Mouse (Mus musculus) liver, adult 2 months (tissue): ENCODE measurements around the gene Surf1. TPM values are rescaled to one million over a fixed set of nuclear protein-coding genes. Genes with fewer than 3 reads are reported as not detected.

Experiments
- DNase-seq: peaks from one replicate; pipeline ENCODE4 v3.0.0-alpha.2; 2011; ENCODE audit warnings: low read depth, low spot score; ENCODE audit errors: extremely low read depth
- H3K27ac ChIP-seq: fragments of 200-500 bp; replicated peaks from 2 replicates; pipeline ENCODE4 v1.5.1; 2012; ENCODE audit warnings: low read depth, mild to moderate bottlenecking, control low read depth, inconsistent platforms, low read length; ENCODE audit not compliant: insufficient read depth
- H3K27me3 ChIP-seq: fragments of 200-500 bp; 2 replicates; pipeline ENCODE4 v1.6.1; 2012; ENCODE audit warnings: mild to moderate bottlenecking, moderate library complexity, low read length, inconsistent platforms; ENCODE audit not compliant: control insufficient read depth, insufficient read depth
- H3K36me3 ChIP-seq: fragments of 200-500 bp; 2 replicates; pipeline ENCODE4 v1.6.1; 2012; ENCODE audit warnings: low read length, inconsistent platforms; ENCODE audit not compliant: control insufficient read depth, insufficient read depth
- H3K4me1 ChIP-seq: fragments of 200-500 bp; 2 replicates; pipeline ENCODE4 v1.6.1; 2011; ENCODE audit warnings: low read length; ENCODE audit not compliant: control insufficient read depth, insufficient read depth
- H3K4me3 ChIP-seq: fragments of 200-500 bp; 2 replicates; pipeline ENCODE4 v1.5.1; 2011; ENCODE audit warnings: low read depth, mild to moderate bottlenecking, control low read depth, low read length, moderate library complexity; ENCODE audit not compliant: insufficient read depth
- H3K79me2 ChIP-seq: fragments of 200-500 bp; 2 replicates; pipeline ENCODE4 v1.6.1; 2012; ENCODE audit warnings: inconsistent platforms, mild to moderate bottlenecking, low read length, moderate library complexity; ENCODE audit not compliant: control insufficient read depth, insufficient read depth
- H3K9ac ChIP-seq: fragments of 200-500 bp; 2 replicates; pipeline ENCODE4 v1.6.1; 2012; ENCODE audit warnings: low read depth, mild to moderate bottlenecking, control low read depth, inconsistent platforms, low read length
- CTCF ChIP-seq: fragments of 200-500 bp; IDR thresholded peaks from 2 replicates; pipeline ENCODE4 v1.5.1; 2011; ENCODE audit warnings: low read depth, low read length, control low read depth
- POLR2A ChIP-seq: fragments of 200-500 bp; IDR thresholded peaks from 2 replicates; pipeline ENCODE4 v1.6.1; 2011; ENCODE audit warnings: low read length, control low read depth; ENCODE audit not compliant: insufficient read depth; ENCODE audit errors: extremely low read depth
- WGBS: fragments of 180-500 bp; shearing (Covaris S2); methylation state at CpG from one replicate; pipeline ENCODE4 v1.1.7; 2018; 5-methylcytosine and 5-hydroxymethylcytosine counted together
- polyA plus RNA-seq: library from polyadenylated mRNA; depleted of rRNA; stranded (reverse); fragments of >200 nt; gene quantifications from 2 replicates; pipeline ENCODE4 v1.2.3, GENCODE M21; 2012
- total RNA-seq: library from RNA; depleted of rRNA; stranded (reverse); fragments of >200 nt; gene quantifications from 2 replicates; pipeline ENCODE4 v1.2.3, GENCODE M21; 2014

Gene Surf1
- total and polyA plus RNA-seq, 2 experiments, result 57.2 to 60.5 TPM

- Histone ChIP-seq H3K4me1 (peaks cover 21% of the 10 kb centered on the region), H3K36me3 (peaks cover 20% of the 10 kb centered on the region), H3K27ac (peak overlapping the region; percentile 55), H3K79me2 (peaks cover 23% of the 10 kb centered on the region), H3K4me3 (peak overlapping the region; percentile 96), H3K27me3 (no peaks in the 10 kb centered on the region), H3K9ac (peak overlapping the region; percentile 94)
- under 1% methylated on average over 37 of the region's 37 CpGs for WGBS
- DNase-seq, result no peak
- no peak for TF ChIP-seq CTCF
- no peak for TF ChIP-seq POLR2A
Observed at GRCm38 (mm10) chr2:26910994-26911765, 5.2 kb downstream of the Surf1 start.

- H3K27ac ChIP-seq, result peak within 1 kb of the TSS; percentile 78
- peak; percentile 87 for DNase-seq
- peaks cover 23% of the 10 kb centered on the region for H3K79me2 ChIP-seq
- peak within 1 kb of the TSS; percentile 96 for H3K4me3 ChIP-seq
- peaks cover 19% of the 10 kb centered on the region for H3K4me1 ChIP-seq
- peaks cover 20% of the 10 kb centered on the region for H3K36me3 ChIP-seq
- TF ChIP-seq POLR2A (peak; percentile 83), CTCF (no peak)
- H3K9ac ChIP-seq, result peak within 1 kb of the TSS; percentile 94
- H3K27me3 ChIP-seq, result no peaks in the 10 kb centered on the region
- under 1% methylated on average over 74 of the region's 74 CpGs for WGBS
Observed at GRCm38 (mm10) chr2:26910124-26910993, 6.0 kb downstream of the Surf1 start, which contains the start of the genes Med22 and Rpl7a. Med22 (minus strand) TSS chr2:26910677. Rpl7a (plus strand) TSS chr2:26910764.

- peak overlapping the region; percentile 76 for H3K4me3 ChIP-seq
- H3K4me1 ChIP-seq, result peaks cover 17% of the 10 kb centered on the region
- peak overlapping the region; percentile 74 for H3K9ac ChIP-seq
Observed at GRCm38 (mm10) chr2:26909387-26909784, 6.9 kb downstream of the Surf1 start.

GRCm38 (mm10) chr2:26908710-26909386, 7.5 kb downstream of the Surf1 start:
- Histone ChIP-seq H3K27me3 (no peaks in the 10 kb centered on the region), H3K27ac (no peak overlapping the region), H3K9ac (peak overlapping the region; percentile 2; the same call in 1 of the 2 replicates), H3K4me1 (peaks cover 18% of the 10 kb centered on the region), H3K36me3 (peaks cover 18% of the 10 kb centered on the region), H3K79me2 (peaks cover 23% of the 10 kb centered on the region), H3K4me3 (peak overlapping the region; percentile 6; the same call in 1 of the 2 replicates)
- WGBS, result 68% methylated on average over 18 of the region's 18 CpGs
- TF ChIP-seq POLR2A (no peak), CTCF (no peak)
- no peak for DNase-seq

More at GRCm38 (mm10) chr2:26909387-26909784, 6.9 kb downstream of the Surf1 start:
- Histone ChIP-seq H3K27me3 (no peaks in the 10 kb centered on the region), H3K27ac (peak overlapping the region; percentile 78), H3K36me3 (peaks cover 20% of the 10 kb centered on the region), H3K79me2 (peaks cover 23% of the 10 kb centered on the region)
- no peak for TF ChIP-seq CTCF
- TF ChIP-seq POLR2A, result no peak
- DNase-seq, result no peak

- peak; percentile 55 for DNase-seq
- Histone ChIP-seq H3K79me2 (peaks cover 21% of the 10 kb centered on the region), H3K27ac (no peak overlapping the region), H3K4me3 (no peak overlapping the region), H3K36me3 (peaks cover 4% of the 10 kb centered on the region), H3K27me3 (no peaks in the 10 kb centered on the region), H3K4me1 (peaks cover 22% of the 10 kb centered on the region), H3K9ac (no peak overlapping the region)
- TF ChIP-seq POLR2A (no peak), CTCF (peak; percentile 94)
- WGBS, result 28% methylated on average over 4 of the region's 4 CpGs
Observed at GRCm38 (mm10) chr2:26907109-26907508, 9.2 kb downstream of the Surf1 start.
